Mouse (Mus musculus): Measurements from ENCODE around the gene Prl2c2.
"Not testable (repeated sequence)": the region's sequence is repeated elsewhere in the genome, so short reads cannot be mapped to it uniquely, and the experiment has no call there.

Gene Prl2c2

GRCm38 (mm10) chr13:13005283-13005682 lies at the start of gene Prl2c2:
Gene Prl2c2 (minus strand): TSS chr13:13005383.
- DNase-seq (ENCODE audit: low spot score): not testable (repeated sequence)

GRCm38 (mm10) chr13:13025872-13026271 lies 20.7 kb upstream of the Prl2c2 start:
- not testable (repeated sequence) for DNase-seq (ENCODE audit: low spot score)

GRCm38 (mm10) chr13:13013993-13014549 lies 8.9 kb upstream of the Prl2c2 start:
- DNase-seq (ENCODE audit: low spot score): not testable (repeated sequence)

Measured in testis, postnatal 14 days (tissue).